Mouse (Mus musculus): ENCODE measurements around the gene Mdga1.

Mdga1 gene

GRCm38 (mm10) chr17:29831696-29832095 lies 138.2 kb downstream of the Mdga1 start:
- in situ Hi-C loops (cut with MboI; ENCODE audit: low pct_unique_long_range_greater_than_20kb in 1 of 2, low sequenced_read_pairs in 2 of 2, unreplicated experiment in 1 of 2): no loop called here

- in situ Hi-C loops (cut with MboI; ENCODE audit: low pct_unique_long_range_greater_than_20kb in 1 of 2, low sequenced_read_pairs in 2 of 2, unreplicated experiment in 1 of 2): no loop called here
Observed at GRCm38 (mm10) chr17:29829136-29829535, 140.8 kb downstream of the Mdga1 start.

GRCm38 (mm10) chr17:29827602-29828001 lies 142.3 kb downstream of the Mdga1 start:
- in situ Hi-C loops (cut with MboI; ENCODE audit: low pct_unique_long_range_greater_than_20kb in 1 of 2, low sequenced_read_pairs in 2 of 2, unreplicated experiment in 1 of 2): no loop called here

GRCm38 (mm10) chr17:29824512-29825120 lies 145.3 kb downstream of the Mdga1 start:
- in situ Hi-C loops (cut with MboI; ENCODE audit: low pct_unique_long_range_greater_than_20kb in 1 of 2, low sequenced_read_pairs in 2 of 2, unreplicated experiment in 1 of 2): no loop called here

GRCm38 (mm10) chr17:29824208-29824509 lies 145.7 kb downstream of the Mdga1 start:
- in situ Hi-C loops (cut with MboI; ENCODE audit: low pct_unique_long_range_greater_than_20kb in 1 of 2, low sequenced_read_pairs in 2 of 2, unreplicated experiment in 1 of 2): no loop called here

- in situ Hi-C loops (cut with MboI; ENCODE audit: low pct_unique_long_range_greater_than_20kb in 1 of 2, low sequenced_read_pairs in 2 of 2, unreplicated experiment in 1 of 2): no loop called here
Observed at GRCm38 (mm10) chr17:29823439-29824207, 146.3 kb downstream of the Mdga1 start.

GRCm38 (mm10) chr17:29819608-29820007 lies 150.3 kb downstream of the Mdga1 start:
- in situ Hi-C loops (cut with MboI; ENCODE audit: low pct_unique_long_range_greater_than_20kb in 1 of 2, low sequenced_read_pairs in 2 of 2, unreplicated experiment in 1 of 2): no loop called here

- in situ Hi-C loops (cut with MboI; ENCODE audit: low pct_unique_long_range_greater_than_20kb in 1 of 2, low sequenced_read_pairs in 2 of 2, unreplicated experiment in 1 of 2): no loop called here
Observed at GRCm38 (mm10) chr17:29818989-29819388, 150.9 kb downstream of the Mdga1 start.

- in situ Hi-C loops (cut with MboI; ENCODE audit: low pct_unique_long_range_greater_than_20kb in 1 of 2, low sequenced_read_pairs in 2 of 2, unreplicated experiment in 1 of 2): no loop called here
Observed at GRCm38 (mm10) chr17:29818264-29818945, 151.5 kb downstream of the Mdga1 start.

- in situ Hi-C loops (cut with MboI; ENCODE audit: low pct_unique_long_range_greater_than_20kb in 1 of 2, low sequenced_read_pairs in 2 of 2, unreplicated experiment in 1 of 2): loop anchor here in 1 of 2 experiments (5.0 kb wide), 1 partner anchor 33 kb away; no protein-coding TSS in a partner anchor
Observed at GRCm38 (mm10) chr17:29814758-29815157, 155.1 kb downstream of the Mdga1 start.

GRCm38 (mm10) chr17:29813328-29813727 lies 156.6 kb downstream of the Mdga1 start:
- in situ Hi-C loops (cut with MboI; ENCODE audit: low pct_unique_long_range_greater_than_20kb in 1 of 2, low sequenced_read_pairs in 2 of 2, unreplicated experiment in 1 of 2): loop anchor here in 1 of 2 experiments (5.0 kb wide), 1 partner anchor 34 kb away; no protein-coding TSS in a partner anchor

GRCm38 (mm10) chr17:29803545-29803944 lies 166.3 kb downstream of the Mdga1 start:
- in situ Hi-C loops (cut with MboI; ENCODE audit: low pct_unique_long_range_greater_than_20kb in 1 of 2, low sequenced_read_pairs in 2 of 2, unreplicated experiment in 1 of 2): no loop called here

- in situ Hi-C loops (cut with MboI; ENCODE audit: low pct_unique_long_range_greater_than_20kb in 1 of 2, low sequenced_read_pairs in 2 of 2, unreplicated experiment in 1 of 2): no loop called here
Observed at GRCm38 (mm10) chr17:29801358-29801757, 168.5 kb downstream of the Mdga1 start.

- in situ Hi-C loops (cut with MboI; ENCODE audit: low pct_unique_long_range_greater_than_20kb in 1 of 2, low sequenced_read_pairs in 2 of 2, unreplicated experiment in 1 of 2): no loop called here
Observed at GRCm38 (mm10) chr17:29800096-29800455, 169.8 kb downstream of the Mdga1 start.

- in situ Hi-C loops (cut with MboI; ENCODE audit: low pct_unique_long_range_greater_than_20kb in 1 of 2, low sequenced_read_pairs in 2 of 2, unreplicated experiment in 1 of 2): no loop called here
Observed at GRCm38 (mm10) chr17:29799398-29800095, 170.3 kb downstream of the Mdga1 start.

GRCm38 (mm10) chr17:29798151-29798550 lies 171.7 kb downstream of the Mdga1 start:
- in situ Hi-C loops (cut with MboI; ENCODE audit: low pct_unique_long_range_greater_than_20kb in 1 of 2, low sequenced_read_pairs in 2 of 2, unreplicated experiment in 1 of 2): no loop called here

- in situ Hi-C loops (cut with MboI; ENCODE audit: low pct_unique_long_range_greater_than_20kb in 1 of 2, low sequenced_read_pairs in 2 of 2, unreplicated experiment in 1 of 2): no loop called here
Observed at GRCm38 (mm10) chr17:29796787-29797186, 173.1 kb downstream of the Mdga1 start.

GRCm38 (mm10) chr17:29796086-29796485 lies 173.8 kb downstream of the Mdga1 start:
- in situ Hi-C loops (cut with MboI; ENCODE audit: low pct_unique_long_range_greater_than_20kb in 1 of 2, low sequenced_read_pairs in 2 of 2, unreplicated experiment in 1 of 2): no loop called here

Data from mouse embryonic stem cell (cell line).